Mouse (Mus musculus): Measurements from ENCODE around the gene Fkbp14. TPM values are rescaled to one million over a fixed set of nuclear protein-coding genes. Genes with fewer than 3 reads are reported as not detected.

Fkbp14 gene
- polyA plus RNA-seq, 1 experiment from 2014 or later = 27.2 TPM

Other genes starting within 250 kb of the Fkbp14 start
- 4.8 and 4.9 TPM in 2 replicates for gene Wipf3, start 167.7 kb downstream of the Fkbp14 start, polyA plus RNA-seq (2016; fragmentation: Nextera tagmentation; extraction: Ambion mirVana)
- 14.5 and 19.7 TPM in 2 replicates for gene Scrn1, start 30.8 kb downstream of the Fkbp14 start, polyA plus RNA-seq (2016; fragmentation: Nextera tagmentation; extraction: Ambion mirVana)
- gene Plekha8, start 2.2 kb downstream of the Fkbp14 start, polyA plus RNA-seq (2016; fragmentation: Nextera tagmentation; extraction: Ambion mirVana) = 13.2 and 13.9 TPM in 2 replicates
- gene Mturn, start 84.3 kb upstream of the Fkbp14 start, polyA plus RNA-seq (2016; fragmentation: Nextera tagmentation; extraction: Ambion mirVana) = 5.3 and 6.2 TPM in 2 replicates
- 3.0 and 3.1 TPM in 2 replicates for gene Znrf2, start 219.6 kb upstream of the Fkbp14 start, polyA plus RNA-seq (2016; fragmentation: Nextera tagmentation; extraction: Ambion mirVana)

Measured in heart, embryonic 12.5 days (tissue).